Mouse (Mus musculus) liver, adult 2 months (tissue): Measurements from ENCODE around the gene Vmn1r21.

ENCODE experiments used
- CTCF ChIP-seq: fragments of 200-500 bp; IDR thresholded peaks from 2 replicates; pipeline ENCODE4 v1.5.1; 2011; ENCODE audit warnings: low read depth, low read length, control low read depth
- POLR2A ChIP-seq: fragments of 200-500 bp; IDR thresholded peaks from 2 replicates; pipeline ENCODE4 v1.6.1; 2011; ENCODE audit warnings: low read length, control low read depth; ENCODE audit not compliant: insufficient read depth; ENCODE audit errors: extremely low read depth

DNA sequence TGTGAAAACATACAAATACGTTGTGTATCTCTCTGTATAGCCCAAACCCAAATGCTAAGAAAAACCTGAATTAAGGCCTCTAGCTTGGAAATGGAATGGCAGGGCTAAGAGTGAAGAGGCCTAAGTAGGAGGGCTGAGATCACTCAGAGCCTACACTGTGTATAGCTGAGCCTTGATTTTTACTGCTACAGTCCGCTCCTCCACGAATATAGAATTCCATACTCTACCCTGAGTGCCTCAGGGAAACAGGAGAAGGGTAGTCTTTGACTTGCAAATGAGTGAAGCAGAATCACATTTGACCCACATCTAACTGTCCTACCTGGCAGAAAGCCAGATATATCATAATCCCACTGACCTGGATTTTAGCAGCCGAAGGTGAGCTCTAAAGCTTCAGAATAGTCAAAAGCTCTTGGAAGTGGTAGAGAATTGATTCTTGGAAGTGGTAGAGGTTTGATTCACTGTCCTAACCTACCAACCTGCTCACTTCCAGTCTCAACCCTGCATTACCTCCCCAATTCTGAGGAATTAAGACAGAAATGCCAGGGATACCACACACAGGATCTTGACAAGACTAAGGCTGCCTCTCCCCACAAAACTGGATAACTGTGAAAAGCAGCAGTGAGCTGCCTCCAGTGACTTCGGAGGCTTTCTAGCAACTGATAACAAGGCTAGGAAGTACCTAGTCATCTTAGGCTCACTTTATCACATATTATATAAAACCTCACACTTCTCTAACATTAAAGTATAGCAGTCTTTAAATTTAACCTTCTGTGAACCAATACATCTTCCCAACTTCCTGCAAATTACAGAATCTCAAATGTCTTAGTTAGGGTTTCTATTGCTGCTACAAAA is 44.7 kb downstream of the Vmn1r21 start:
- no peak for TF ChIP-seq CTCF
- no peak for TF ChIP-seq POLR2A
